Mouse (Mus musculus) adrenal gland, postnatal 0 days (tissue): ENCODE data around the gene Degs1. TPM values are rescaled to one million over a fixed set of nuclear protein-coding genes. Genes with fewer than 3 reads are reported as not detected.

Source experiments
- polyA plus RNA-seq: library from polyadenylated mRNA; unstranded; fragments of >200 nt; fragmentation: Nextera tagmentation; extraction: Ambion mirVana; gene quantifications from 2 replicates; pipeline ENCODE4 v1.2.1, GENCODE M21; 2015

Degs1 gene
- polyA plus RNA-seq: 99.3 and 140 TPM in 2 replicates

DNA sequence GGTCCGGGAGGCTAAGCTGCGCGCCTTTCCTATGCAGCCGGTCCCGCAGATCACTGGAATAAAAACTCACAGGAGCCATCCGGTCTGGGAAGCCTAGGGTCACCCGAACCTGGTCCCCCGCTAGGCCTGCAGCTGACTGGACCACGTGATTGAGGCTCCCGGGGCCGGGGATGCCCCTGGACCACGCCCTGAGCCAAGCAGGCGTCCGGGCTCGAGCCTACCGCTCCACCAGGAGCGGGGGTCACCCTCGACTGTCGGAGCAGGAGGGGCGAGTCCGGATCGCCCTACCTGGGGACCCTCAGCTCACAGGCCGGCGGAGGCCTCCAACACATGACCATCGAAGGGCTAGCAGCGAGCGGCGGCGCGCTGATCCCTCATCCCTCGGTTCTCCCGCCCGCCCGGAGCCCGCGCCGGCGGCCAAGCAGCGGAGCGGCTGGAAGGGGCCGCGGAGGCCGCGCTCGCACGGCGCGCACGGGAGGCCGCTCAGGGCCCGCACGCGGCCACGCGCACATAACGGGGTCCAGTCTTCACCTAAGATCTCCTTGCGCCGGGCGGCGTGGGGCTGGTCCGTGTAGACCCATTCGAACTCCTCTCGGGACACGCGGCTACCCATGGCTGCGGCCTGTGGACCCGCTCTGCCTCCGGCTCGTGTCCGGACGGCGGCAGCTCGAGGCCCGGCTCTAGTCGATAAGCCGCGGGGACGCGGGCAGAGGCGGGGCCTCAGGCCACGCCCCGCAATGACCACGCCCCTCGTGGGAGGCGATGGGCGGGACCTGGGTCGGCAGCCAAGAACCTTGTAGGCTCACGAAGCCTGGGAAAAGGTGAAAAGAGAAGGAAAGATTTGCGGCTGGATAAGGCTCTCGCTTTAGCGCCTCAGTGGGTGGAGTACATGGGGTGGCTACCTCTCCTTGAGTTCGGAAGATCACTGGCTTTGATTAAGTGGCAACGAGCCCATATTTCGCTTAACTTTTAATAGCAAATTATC, at the start of gene Degs1:
Gene Degs1 (minus strand): TSS at position 714 of the 985 bp plus-strand sequence.

Other genes starting within 250 kb of the Degs1 start
- gene Srp9, start 158.1 kb downstream of the Degs1 start, polyA plus RNA-seq: 301 and 416 TPM in 2 replicates
- not detected in 2 replicates for gene Vmn1r1, start 118.3 kb downstream of the Degs1 start, polyA plus RNA-seq
- gene Fbxo28, start 58.8 kb upstream of the Degs1 start, polyA plus RNA-seq: 9.1 and 12.7 TPM in 2 replicates
- 12.1 and 13.7 TPM in 2 replicates for gene Trp53bp2, start 126.4 kb upstream of the Degs1 start, polyA plus RNA-seq
- 58.1 and 58.5 TPM in 2 replicates for gene Capn2, start 234.8 kb upstream of the Degs1 start, polyA plus RNA-seq